Mouse (Mus musculus) liver, postnatal 0 days (tissue): ENCODE measurements around the gene Crip3.

ENCODE experiments used
- CTCF ChIP-seq: sonication (generic); IDR thresholded peaks from 2 replicates; pipeline ENCODE4 v1.5.1; 2016; ENCODE audit warnings: antibody characterized with exemption, low read depth
- EP300 ChIP-seq: IDR thresholded peaks from 2 replicates; pipeline ENCODE4 v1.6.1; 2016; ENCODE audit warnings: antibody characterized with exemption, low read depth, mild to moderate bottlenecking

- no peak for TF ChIP-seq EP300
- TF ChIP-seq CTCF = no peak
Observed at GRCm38 (mm10) chr17:46446264-46446663, 17.5 kb downstream of the Crip3 start.
